10 mouse cellular contexts compared by ENCODE assay signal in genomic region chr7:49209526-49209925, GRCm38 (mm10).
DNase-seq lines count a peak whose midpoint lies in the region; ATAC-seq lines count a peak whose summit lies in the region.
"Had no signal": no experiment of that assay in that cellular context is flagged by ENCODE, and none has a peak within 500 bp of the region (broad histone marks: within the 10 kb centered on the region; RNA-seq: fewer than 3 reads in every experiment).

No protein-coding gene starts in this region.

- peak; percentile 97 for DNase-seq in heart, adult 11 months
- peak; percentile 28 for DNase-seq in embryo, embryonic 10.5 days (ENCODE audit: low spot score)
- DNase-seq in yolk sac, embryonic 10.5 days (ENCODE audit: low spot score): no peak
- no peak for DNase-seq in layer of hippocampus, adult 11-12 months (ENCODE audit: low spot score)
- no peak for DNase-seq in MN1 (ENCODE audit: low spot score)

- H3K27me3 ChIP-seq in heart, embryonic 11.5 days (ENCODE audit: control insufficient read depth, insufficient read depth, low read length): no peaks in the 10 kb centered on the region
- H3K27me3 ChIP-seq in hindbrain, embryonic 15.5 days: no peaks in the 10 kb centered on the region
- no peaks in the 10 kb centered on the region for H3K27me3 ChIP-seq in midbrain, embryonic 15.5 days (replicated peaks)
- H3K27me3 ChIP-seq: embryonic facial prominence, embryonic 12.5 days; liver, embryonic 15.5 days had no signal

- H3K36me3 ChIP-seq in heart, embryonic 11.5 days (ENCODE audit: control insufficient read depth, insufficient read depth, low read length): no peaks in the 10 kb centered on the region
- no peaks in the 10 kb centered on the region for H3K36me3 ChIP-seq in hindbrain, embryonic 15.5 days
- H3K36me3 ChIP-seq in midbrain, embryonic 15.5 days (replicated peaks): no peaks in the 10 kb centered on the region
- H3K36me3 ChIP-seq: embryonic facial prominence, embryonic 12.5 days; liver, embryonic 15.5 days had no signal

- no peak overlapping the region for H3K4me2 ChIP-seq in heart, embryonic 11.5 days
- no peak overlapping the region for H3K4me2 ChIP-seq in hindbrain, embryonic 15.5 days
- H3K4me2 ChIP-seq in midbrain, embryonic 15.5 days: no peak overlapping the region
- H3K4me2 ChIP-seq: embryonic facial prominence, embryonic 12.5 days; liver, embryonic 15.5 days had no signal

- 74% methylated on average over 7 of the region's 7 CpGs for WGBS in heart, embryonic 11.5 days (ENCODE audit: insufficient replicate concordance)
- WGBS in hindbrain, embryonic 15.5 days: 32% methylated on average over 7 of the region's 7 CpGs
- 31% methylated on average over 7 of the region's 7 CpGs for WGBS in midbrain, embryonic 15.5 days

- H3K9ac ChIP-seq in heart, embryonic 11.5 days (ENCODE audit: low read depth, low read length): no peak overlapping the region
- H3K9ac ChIP-seq in hindbrain, embryonic 15.5 days: no peak overlapping the region
- H3K9ac ChIP-seq in midbrain, embryonic 15.5 days: no peak overlapping the region
- H3K9ac ChIP-seq: embryonic facial prominence, embryonic 12.5 days; liver, embryonic 15.5 days had no signal

- H3K4me1 ChIP-seq in heart, embryonic 11.5 days (ENCODE audit: control insufficient read depth, insufficient read depth, low read length): no peaks in the 10 kb centered on the region
- 0 out of 2 replicates have a peak, but pooled peaks cover 13% of the 10 kb centered on the region for H3K4me1 ChIP-seq in hindbrain, embryonic 15.5 days (replicated peaks)
- H3K4me1 ChIP-seq in midbrain, embryonic 15.5 days: peaks cover 7% of the 10 kb centered on the region
- H3K4me1 ChIP-seq: embryonic facial prominence, embryonic 12.5 days; liver, embryonic 15.5 days had no signal

- no peak overlapping the region for H3K27ac ChIP-seq in heart, embryonic 11.5 days (ENCODE audit: low read depth, low read length)
- peak overlapping the region; percentile 43; the same call in 1 of the 2 replicates for H3K27ac ChIP-seq in hindbrain, embryonic 15.5 days (replicated peaks)
- peak overlapping the region; percentile 45; the same call in 1 of the 2 replicates for H3K27ac ChIP-seq in midbrain, embryonic 15.5 days
- H3K27ac ChIP-seq: liver, embryonic 15.5 days had no signal

- ATAC-seq in heart, embryonic 11.5 days (replicated peaks; ENCODE audit: insufficient number of reproducible peaks, low FRiP score, low TSS enrichment): no peak
- no peak for ATAC-seq in hindbrain, embryonic 15.5 days (ENCODE audit: low FRiP score, low read depth)
- no peak for ATAC-seq in midbrain, embryonic 15.5 days (replicated peaks)

- H3K9me3 ChIP-seq in heart, embryonic 11.5 days (replicated peaks; ENCODE audit: control insufficient read depth, low read length): no peaks in the 10 kb centered on the region
- H3K9me3 ChIP-seq in hindbrain, embryonic 15.5 days: no peaks in the 10 kb centered on the region
- no peaks in the 10 kb centered on the region for H3K9me3 ChIP-seq in midbrain, embryonic 15.5 days
- H3K9me3 ChIP-seq: embryonic facial prominence, embryonic 12.5 days; liver, embryonic 15.5 days had no signal

- no peak overlapping the region for H3K4me3 ChIP-seq in heart, embryonic 11.5 days (ENCODE audit: low read depth, low read length)
- H3K4me3 ChIP-seq in hindbrain, embryonic 15.5 days: no peak overlapping the region
- H3K4me3 ChIP-seq in midbrain, embryonic 15.5 days: no peak overlapping the region
- H3K4me3 ChIP-seq: embryonic facial prominence, embryonic 12.5 days; liver, embryonic 15.5 days had no signal

Comparison
In these comparisons a context has a peak if more than half of its experiments do, and no peak if none do; other contexts are left out.
1. DNase-seq: peak in heart, adult 11 months (single experiment) and embryo, embryonic 10.5 days (single experiment); none in yolk sac, embryonic 10.5 days (single experiment), layer of hippocampus, adult 11-12 months (single experiment) and MN1 (single experiment).